Mouse (Mus musculus): ENCODE data around the gene Fam169b. TPM values are rescaled to one million over a fixed set of nuclear protein-coding genes. Genes with fewer than 3 reads are reported as not detected.
A peak's percentile ranks its signal among the peaks of the same experiment; 100 is the strongest.

Fam169b gene
- total and polyA plus RNA-seq, 2 experiments = 21.8 to 25.8 TPM

DNA sequence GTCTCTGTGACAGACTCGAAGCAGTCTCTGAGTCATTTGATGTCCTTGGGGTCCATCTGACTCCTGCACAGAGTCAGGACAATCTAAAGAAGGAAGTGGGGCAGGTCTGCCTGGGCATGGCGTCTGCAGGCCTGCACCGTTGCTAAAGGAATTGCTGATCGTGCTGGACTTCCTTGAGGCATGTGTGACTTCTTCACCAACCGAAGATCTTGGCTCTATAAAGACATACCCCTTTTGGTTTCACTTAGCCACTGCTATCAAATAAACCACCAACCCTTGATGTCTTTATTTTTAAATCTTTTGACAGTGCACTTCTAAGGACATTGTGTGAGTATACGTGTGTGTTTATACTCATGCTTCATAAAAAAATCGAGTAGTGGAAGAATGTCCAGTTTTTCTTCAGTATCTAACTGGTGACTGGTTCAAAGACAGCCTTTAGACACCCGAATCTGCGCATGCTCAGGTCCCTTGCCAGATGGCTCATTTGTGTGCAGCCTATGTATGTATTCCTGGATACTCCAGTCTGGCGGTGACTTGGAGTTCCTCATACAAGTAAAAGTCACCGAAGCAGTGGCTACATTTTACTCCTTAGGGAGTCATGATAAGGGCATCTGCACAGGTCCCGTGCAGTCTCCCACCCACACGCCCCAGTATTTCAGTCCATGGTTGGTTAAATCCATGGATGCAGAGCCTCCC is 24.9 kb downstream of the Fam169b start:
- Histone ChIP-seq H3K36me3 (ENCODE audit: control insufficient read depth, insufficient read depth, low read length) (peaks cover 5% of the 10 kb centered on the region), H3K79me2 (ENCODE audit: control insufficient read depth, insufficient read depth, low read length) (peaks cover 3% of the 10 kb centered on the region; the same call in 1 of the 2 replicates), H3K27ac (replicated peaks; ENCODE audit: insufficient read depth, low read depth, low read length) (no peak overlapping the region), H3K4me1 (ENCODE audit: control insufficient read depth, insufficient read depth, low read length) (no peaks in the 10 kb centered on the region), H3K4me3 (ENCODE audit: insufficient read depth, low read depth, low read length) (no peak overlapping the region), H3K9ac (ENCODE audit: low read depth, low read length) (no peak overlapping the region), H3K27me3 (ENCODE audit: control insufficient read depth, insufficient read depth, low read length) (no peaks in the 10 kb centered on the region)
- 81% methylated on average over 13 of the region's 13 CpGs for WGBS
- TF ChIP-seq POLR2A (IDR thresholded peaks at IDR 0.05; ENCODE audit: extremely low read depth, insufficient read depth, low read length) (no peak), CTCF (IDR thresholded peaks at IDR 0.05; ENCODE audit: low read depth, low read length) (no peak)
- no peak for DNase-seq (ENCODE audit: extremely low read depth, low read depth, low spot score)

DNA sequence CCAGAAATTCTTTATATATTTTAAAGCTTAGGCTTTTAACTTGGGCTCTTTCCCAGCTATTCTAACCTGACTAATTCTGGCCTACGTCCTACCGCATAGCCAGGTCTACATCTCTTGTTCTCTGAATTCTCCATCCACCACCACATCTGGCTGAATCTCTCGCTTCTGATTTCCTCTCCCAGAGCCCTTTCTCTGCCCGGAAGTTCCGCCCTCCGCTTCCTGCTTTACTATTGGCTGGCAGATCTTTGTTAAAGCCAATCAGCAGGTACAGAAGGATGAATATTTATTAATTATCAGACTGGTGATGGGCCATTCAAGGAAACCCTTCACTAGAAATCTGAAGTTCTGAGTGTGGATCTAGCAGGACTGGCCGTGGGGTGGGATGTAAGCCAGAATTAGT is 27.5 kb downstream of the Fam169b start:
- 0 out of 2 replicates have a peak, but pooled peaks cover 3% of the 10 kb centered on the region for H3K79me2 ChIP-seq (ENCODE audit: control insufficient read depth, insufficient read depth, low read length)
- no peak overlapping the region for H3K27ac ChIP-seq (replicated peaks; ENCODE audit: insufficient read depth, low read depth, low read length)
- no peak overlapping the region for H3K4me3 ChIP-seq (ENCODE audit: insufficient read depth, low read depth, low read length)
- H3K27me3 ChIP-seq (ENCODE audit: control insufficient read depth, insufficient read depth, low read length) = no peaks in the 10 kb centered on the region
- no peak overlapping the region for H3K9ac ChIP-seq (ENCODE audit: low read depth, low read length)
- TF ChIP-seq CTCF (IDR thresholded peaks at IDR 0.05; ENCODE audit: low read depth, low read length) (no peak), POLR2A (IDR thresholded peaks at IDR 0.05; ENCODE audit: extremely low read depth, insufficient read depth, low read length) (no peak)
- DNase-seq (ENCODE audit: extremely low read depth, low read depth, low spot score) = no peak
- peaks cover 14% of the 10 kb centered on the region for H3K36me3 ChIP-seq (ENCODE audit: control insufficient read depth, insufficient read depth, low read length)
- H3K4me1 ChIP-seq (ENCODE audit: control insufficient read depth, insufficient read depth, low read length) = peaks cover 3% of the 10 kb centered on the region
- 76% methylated on average over 7 of the region's 7 CpGs for WGBS

DNA sequence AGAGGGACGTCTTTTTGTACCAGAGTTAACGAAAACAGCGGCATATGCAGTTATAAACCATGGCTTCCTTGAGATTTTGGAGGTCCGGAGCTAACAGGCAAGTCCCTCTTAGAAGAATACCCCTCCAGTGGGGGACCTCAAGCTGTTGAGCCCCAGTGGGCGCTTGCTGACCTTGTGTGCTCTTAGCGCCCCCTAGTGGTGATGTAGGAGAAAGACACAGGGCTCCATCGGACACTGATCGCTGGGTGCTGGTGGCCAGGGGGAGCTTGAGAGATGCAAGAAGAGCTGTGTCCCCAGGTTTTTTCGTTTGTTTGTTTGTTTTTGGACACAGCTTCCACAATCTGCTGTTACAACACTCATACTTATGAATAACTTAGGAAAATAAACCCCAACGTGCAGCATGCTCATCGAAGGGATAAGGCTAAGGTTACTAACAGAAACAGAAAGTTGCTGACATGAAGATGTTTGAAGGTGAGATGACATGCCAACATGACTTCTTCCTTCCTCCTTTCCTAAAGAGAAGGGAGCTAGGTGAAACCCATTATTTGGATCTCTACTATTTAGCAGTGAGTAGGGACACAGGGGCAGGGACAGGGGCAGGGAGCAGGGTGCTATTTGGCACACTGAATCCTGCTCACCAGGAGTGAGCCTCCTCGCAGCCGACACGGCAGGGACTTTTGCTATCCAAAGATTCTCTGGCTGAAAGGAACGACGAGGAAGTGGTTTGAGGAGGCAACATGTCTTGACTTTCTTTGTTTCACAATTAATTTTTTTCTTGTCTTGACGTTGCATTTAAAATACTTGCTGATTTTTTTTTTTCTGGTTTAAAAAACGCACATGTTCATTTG is 29.2 kb downstream of the Fam169b start:
- WGBS = 31% methylated on average over 18 of the region's 18 CpGs
- peak; percentile 42 for DNase-seq (ENCODE audit: extremely low read depth, low read depth, low spot score)
- H3K36me3 ChIP-seq (ENCODE audit: control insufficient read depth, insufficient read depth, low read length) = peaks cover 14% of the 10 kb centered on the region
- H3K27ac ChIP-seq (replicated peaks; ENCODE audit: insufficient read depth, low read depth, low read length) = no peak overlapping the region
- no peak overlapping the region for H3K9ac ChIP-seq (ENCODE audit: low read depth, low read length)
- peaks cover 6% of the 10 kb centered on the region; the same call in 1 of the 2 replicates for H3K79me2 ChIP-seq (ENCODE audit: control insufficient read depth, insufficient read depth, low read length)
- TF ChIP-seq CTCF (IDR thresholded peaks at IDR 0.05; ENCODE audit: low read depth, low read length) (peak; percentile 93), POLR2A (IDR thresholded peaks at IDR 0.05; ENCODE audit: extremely low read depth, insufficient read depth, low read length) (no peak)
- peak overlapping the region; percentile 0; the same call in 1 of the 2 replicates for H3K4me3 ChIP-seq (ENCODE audit: insufficient read depth, low read depth, low read length)
- peaks cover 9% of the 10 kb centered on the region for H3K4me1 ChIP-seq (ENCODE audit: control insufficient read depth, insufficient read depth, low read length)
- no peaks in the 10 kb centered on the region for H3K27me3 ChIP-seq (ENCODE audit: control insufficient read depth, insufficient read depth, low read length)

DNA sequence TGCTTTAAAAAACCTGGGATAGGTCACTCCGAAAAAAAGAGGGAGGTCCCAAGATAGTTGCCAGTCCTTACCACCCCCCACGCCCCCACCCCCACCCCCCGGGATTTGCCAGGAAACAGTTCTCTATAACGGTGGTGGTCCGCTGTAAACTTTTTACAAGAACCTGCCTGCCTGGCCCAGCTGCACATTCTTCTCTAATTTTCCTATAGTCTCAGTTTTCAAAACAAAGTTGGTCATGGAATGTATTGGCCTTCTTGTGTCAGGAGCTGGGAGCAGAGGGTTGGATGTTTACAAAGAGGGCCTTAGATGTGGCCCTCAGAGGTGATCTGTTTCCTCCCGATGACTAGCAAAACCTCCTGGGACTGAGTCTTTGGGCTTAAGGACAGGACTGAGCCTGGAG is 30.0 kb downstream of the Fam169b start:
- H3K4me3 ChIP-seq (ENCODE audit: insufficient read depth, low read depth, low read length) = no peak overlapping the region
- H3K27ac ChIP-seq (replicated peaks; ENCODE audit: insufficient read depth, low read depth, low read length) = no peak overlapping the region
- no peak for DNase-seq (ENCODE audit: extremely low read depth, low read depth, low spot score)
- peaks cover 9% of the 10 kb centered on the region; the same call in 1 of the 2 replicates for H3K79me2 ChIP-seq (ENCODE audit: control insufficient read depth, insufficient read depth, low read length)
- 80% methylated on average over 6 of the region's 6 CpGs for WGBS
- TF ChIP-seq CTCF (IDR thresholded peaks at IDR 0.05; ENCODE audit: low read depth, low read length) (no peak), POLR2A (IDR thresholded peaks at IDR 0.05; ENCODE audit: extremely low read depth, insufficient read depth, low read length) (no peak)
- no peak overlapping the region for H3K9ac ChIP-seq (ENCODE audit: low read depth, low read length)
- H3K27me3 ChIP-seq (ENCODE audit: control insufficient read depth, insufficient read depth, low read length) = no peaks in the 10 kb centered on the region
- peaks cover 9% of the 10 kb centered on the region for H3K4me1 ChIP-seq (ENCODE audit: control insufficient read depth, insufficient read depth, low read length)
- peaks cover 12% of the 10 kb centered on the region for H3K36me3 ChIP-seq (ENCODE audit: control insufficient read depth, insufficient read depth, low read length)

DNA sequence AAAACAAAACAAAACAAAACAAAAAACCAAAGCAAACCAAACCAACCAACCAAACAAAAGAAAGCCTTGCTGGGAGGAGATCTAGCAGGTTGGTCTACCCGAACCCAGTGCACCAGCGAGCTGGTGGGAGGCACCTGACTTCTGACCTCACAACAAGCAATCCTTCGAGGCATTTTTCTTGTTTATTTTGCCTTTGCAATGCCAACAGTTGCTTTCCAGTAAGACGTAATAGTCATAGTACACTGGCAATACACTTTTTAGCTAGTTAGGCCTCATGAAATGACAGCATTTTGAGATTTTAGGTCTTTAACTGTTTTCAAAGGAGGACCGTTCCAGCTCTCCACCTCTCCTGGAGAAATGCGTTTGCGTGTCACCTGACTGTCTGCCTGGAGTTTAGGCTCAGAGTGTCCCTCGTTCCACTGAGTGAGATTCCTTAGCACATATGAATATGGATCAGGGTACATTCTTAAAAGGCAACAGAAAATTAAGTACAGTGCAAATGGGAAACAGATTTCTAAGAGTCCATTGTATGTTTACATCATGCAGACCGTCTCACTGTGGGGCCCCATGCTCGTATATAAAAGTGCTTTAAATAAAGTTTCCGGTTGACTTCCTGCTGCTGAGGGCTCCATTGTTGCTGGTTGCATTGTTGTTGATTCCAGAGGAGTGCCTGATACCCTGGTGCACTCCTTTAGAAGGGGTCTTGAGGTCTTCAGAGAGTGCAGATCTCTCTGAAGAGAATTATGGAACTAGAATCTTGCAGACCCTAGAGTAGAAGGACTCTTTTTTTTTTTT is 32.3 kb downstream of the Fam169b start:
- Histone ChIP-seq H3K4me1 (ENCODE audit: control insufficient read depth, insufficient read depth, low read length) (peaks cover 16% of the 10 kb centered on the region), H3K9ac (ENCODE audit: low read depth, low read length) (no peak overlapping the region), H3K27ac (replicated peaks; ENCODE audit: insufficient read depth, low read depth, low read length) (no peak overlapping the region), H3K79me2 (ENCODE audit: control insufficient read depth, insufficient read depth, low read length) (peaks cover 9% of the 10 kb centered on the region; the same call in 1 of the 2 replicates), H3K4me3 (ENCODE audit: insufficient read depth, low read depth, low read length) (no peak overlapping the region), H3K36me3 (ENCODE audit: control insufficient read depth, insufficient read depth, low read length) (peaks cover 10% of the 10 kb centered on the region), H3K27me3 (ENCODE audit: control insufficient read depth, insufficient read depth, low read length) (no peaks in the 10 kb centered on the region)
- DNase-seq (ENCODE audit: extremely low read depth, low read depth, low spot score) = peak; percentile 70
- 64% methylated on average over 11 of the region's 11 CpGs for WGBS
- TF ChIP-seq CTCF (IDR thresholded peaks at IDR 0.05; ENCODE audit: low read depth, low read length) (no peak), POLR2A (IDR thresholded peaks at IDR 0.05; ENCODE audit: extremely low read depth, insufficient read depth, low read length) (no peak)

All from liver, adult 2 months (tissue).